Mouse (Mus musculus) olfactory bulb, adult 2 months (tissue): ENCODE measurements at regions not wholly inside any gene's neighbourhood (a gene's known extent, or its start where the extent isn't known, plus 50 kb on each side); places are given as distances from the start of the nearest gene placed in this dataset.

Experiments
- CTCF ChIP-seq: fragments of 200-500 bp; IDR thresholded peaks from 2 replicates; pipeline ENCODE4 v1.5.1; 2012; ENCODE audit warnings: low read depth, mild to moderate bottlenecking, low read length, moderate library complexity; ENCODE audit not compliant: insufficient read depth
- POLR2A ChIP-seq: fragments of 200-500 bp; IDR thresholded peaks from 2 replicates; pipeline ENCODE4 v1.6.1; 2012; ENCODE audit warnings: mild to moderate bottlenecking, low read depth, low read length, moderate library complexity; ENCODE audit not compliant: insufficient read depth

DNA sequence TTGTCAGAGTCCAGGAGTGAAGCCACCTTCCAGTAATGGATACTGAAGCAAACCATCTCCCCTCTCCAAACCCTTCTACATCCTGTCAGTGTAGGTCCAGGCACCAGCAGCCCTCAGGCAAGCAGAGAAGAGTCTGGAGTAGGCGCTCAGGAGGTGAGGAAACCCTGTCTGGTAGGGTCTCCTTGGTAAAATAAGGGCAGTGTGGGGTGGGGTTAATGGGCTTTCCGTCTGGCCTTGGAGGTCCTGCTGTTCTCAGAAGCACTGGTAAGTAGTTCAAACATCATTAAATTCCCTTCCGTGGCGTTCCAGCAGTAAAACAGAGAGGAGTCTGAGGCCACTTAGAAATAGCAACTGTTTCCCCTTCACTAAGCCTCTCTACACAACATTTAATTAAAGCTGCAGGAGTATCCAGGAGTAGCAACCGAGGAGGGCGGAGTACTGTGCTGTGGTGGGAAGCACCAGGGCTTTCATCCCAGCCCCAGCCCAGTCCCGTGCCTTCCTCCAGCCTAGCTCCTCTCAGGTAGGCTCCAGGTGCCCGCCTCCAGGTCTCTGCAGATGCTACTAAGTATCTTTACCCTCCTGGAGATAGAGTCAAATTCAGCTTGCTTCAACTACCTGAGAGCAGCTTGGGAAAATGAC lies 232.0 kb upstream of the Mocs1 start:
- TF ChIP-seq POLR2A (no peak), CTCF (no peak)
